Mouse (Mus musculus): Measurements from ENCODE around the gene Aplnr.

DNA sequence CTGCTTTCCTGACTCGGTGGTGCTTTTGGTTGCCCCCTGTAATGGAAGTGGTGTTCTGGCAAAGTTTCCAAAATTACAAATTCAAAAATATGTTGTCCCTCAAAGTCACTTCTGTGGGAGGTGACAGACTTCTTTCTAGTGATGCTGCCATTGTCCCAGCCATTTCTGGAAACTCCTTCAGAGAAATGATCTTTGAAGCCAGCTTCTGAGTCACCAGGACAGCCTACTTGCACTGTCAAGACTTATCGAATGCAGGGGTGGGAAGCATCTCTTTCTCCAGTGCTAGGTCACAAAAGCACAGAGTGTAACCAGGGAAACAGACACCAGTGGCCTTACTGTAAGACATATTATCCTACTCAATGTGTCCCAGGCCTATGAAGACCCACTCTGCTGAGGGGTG, 15.2 kb downstream of the Aplnr start:
- TF ChIP-seq CTCF (IDR thresholded peaks at IDR 0.05; ENCODE audit: low read depth, low read length) = no peak
- TF ChIP-seq EP300 (IDR thresholded peaks at IDR 0.05; ENCODE audit: insufficient read depth, low read depth, low read length) = no peak
